Mouse (Mus musculus): ENCODE measurements around the gene Vcp.

DNA sequence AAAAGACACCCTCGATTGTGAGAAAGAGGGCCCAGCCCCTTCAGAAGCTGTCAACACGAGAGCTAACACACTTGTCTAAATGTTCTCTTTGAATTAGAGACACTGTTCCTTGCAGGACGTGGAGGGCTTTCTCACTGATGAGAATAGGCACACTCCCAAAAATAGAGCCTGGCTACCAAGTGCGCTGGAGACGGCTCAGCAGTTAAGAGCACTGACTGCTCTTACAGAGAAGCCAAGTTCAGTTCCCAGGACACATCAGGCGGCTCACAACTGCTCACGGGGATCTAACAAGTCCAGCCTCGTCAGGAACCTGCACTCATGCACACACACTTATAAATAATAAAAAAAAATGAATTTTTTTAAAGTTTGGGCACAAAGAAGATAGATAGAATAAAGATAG, 41.4 kb downstream of the Vcp start:
- TF ChIP-seq POLR2A (IDR thresholded peaks at IDR 0.05; ENCODE audit: low read depth, low read length) (no peak), CTCF (IDR thresholded peaks at IDR 0.05; ENCODE audit: extremely low read depth, insufficient read depth, insufficient read length, insufficient replicate concordance) (no peak)

Data from spleen, adult 2 months (tissue).